Mouse (Mus musculus): Measurements from ENCODE around the gene Igdcc3. TPM values are rescaled to one million over a fixed set of nuclear protein-coding genes. Genes with fewer than 3 reads are reported as not detected.

Igdcc3 gene
- polyA plus RNA-seq, 1 experiment from 2014 or later: 2.0 TPM

DNA sequence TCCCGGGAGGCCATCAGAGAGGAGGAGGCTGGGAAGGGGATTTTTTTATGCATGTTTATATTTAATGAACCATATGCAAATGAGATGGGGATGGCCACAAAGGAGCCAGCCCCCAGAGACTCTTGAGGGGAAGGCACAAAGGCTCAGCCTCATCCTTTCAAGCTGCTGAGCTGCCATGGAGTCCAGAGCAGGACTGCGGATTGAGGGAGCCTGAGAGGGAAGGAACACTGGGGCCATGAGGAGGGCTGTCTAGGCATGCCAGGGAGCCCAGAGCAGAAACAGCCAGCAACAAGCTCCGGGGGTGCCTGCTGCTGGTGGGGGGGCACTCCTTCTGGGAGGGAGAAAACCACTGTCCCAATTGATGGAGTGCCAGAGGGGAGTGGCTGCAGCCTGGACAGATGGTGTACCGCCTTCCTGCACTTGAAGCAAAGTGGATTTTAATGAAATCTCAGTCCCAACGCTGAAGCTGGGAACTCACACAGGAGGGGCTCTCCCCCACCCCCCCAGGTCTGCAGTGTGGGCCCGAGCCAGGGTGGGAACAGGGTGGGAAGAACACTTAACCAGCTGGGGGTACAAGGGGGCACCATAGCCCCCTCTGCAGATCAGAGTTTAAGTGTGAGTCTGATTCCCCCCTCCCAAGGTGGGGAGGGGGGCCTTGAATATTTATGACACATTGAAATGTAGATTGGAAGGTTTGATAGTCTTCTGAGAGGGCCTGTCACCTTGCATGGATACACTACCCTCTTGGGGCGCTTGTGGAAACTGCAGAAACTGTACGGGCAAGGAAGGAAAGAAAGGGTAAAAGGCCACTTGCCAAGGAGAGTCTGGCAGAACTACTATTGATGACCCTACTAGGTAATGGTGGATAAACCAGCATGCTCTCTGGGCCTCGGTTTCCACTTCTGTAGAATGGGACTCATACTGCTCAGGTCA lies 35.2 kb downstream of the Igdcc3 start:
- 37% methylated on average over 9 of the region's 9 CpGs for WGBS
- peaks cover 43% of the 10 kb centered on the region for H3K4me1 ChIP-seq (ENCODE audit: control insufficient read depth, insufficient read depth, low read length)
- ATAC-seq (ENCODE audit: insufficient number of reproducible peaks, insufficient read depth, low FRiP score, low read depth): no peak
- H3K9me3 ChIP-seq (ENCODE audit: control insufficient read depth, low read depth, low read length): no peaks in the 10 kb centered on the region
- no peak overlapping the region for H3K9ac ChIP-seq (replicated peaks; ENCODE audit: low read depth, low read length)
- no peak overlapping the region for H3K27ac ChIP-seq (ENCODE audit: low read length)
- H3K27me3 ChIP-seq (ENCODE audit: control insufficient read depth, insufficient read depth, low read length): no peaks in the 10 kb centered on the region
- no peak overlapping the region for H3K4me2 ChIP-seq (replicated peaks; ENCODE audit: low read depth, low read length)
- no peak overlapping the region for H3K4me3 ChIP-seq (ENCODE audit: low read depth, low read length)
- no peaks in the 10 kb centered on the region for H3K36me3 ChIP-seq (ENCODE audit: control insufficient read depth, insufficient read depth, low read length)

DNA sequence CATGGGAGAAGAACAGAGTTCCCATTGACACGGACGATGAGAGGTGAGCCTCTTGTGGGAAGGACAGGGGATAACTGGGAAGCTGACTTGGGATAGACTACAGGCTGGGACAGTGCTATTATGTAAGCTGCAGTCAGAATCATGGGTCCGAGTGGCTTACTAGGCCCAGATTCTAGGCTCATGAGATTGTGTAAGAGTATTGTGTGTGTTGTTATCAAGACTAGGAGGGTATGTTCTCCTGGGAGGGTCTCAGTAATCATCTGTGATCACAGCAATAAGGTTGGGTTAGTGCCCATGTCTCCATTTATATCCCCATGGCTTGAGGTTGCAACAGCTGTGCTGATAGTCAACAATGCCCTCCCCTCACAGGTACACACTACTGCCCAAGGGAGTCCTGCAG lies 36.5 kb downstream of the Igdcc3 start:
- Histone ChIP-seq H3K9me3 (ENCODE audit: control insufficient read depth, low read depth, low read length) (no peaks in the 10 kb centered on the region), H3K4me2 (replicated peaks; ENCODE audit: low read depth, low read length) (no peak overlapping the region), H3K9ac (replicated peaks; ENCODE audit: low read depth, low read length) (no peak overlapping the region), H3K4me3 (ENCODE audit: low read depth, low read length) (no peak overlapping the region), H3K4me1 (ENCODE audit: control insufficient read depth, insufficient read depth, low read length) (peaks cover 43% of the 10 kb centered on the region), H3K27ac (ENCODE audit: low read length) (no peak overlapping the region), H3K27me3 (ENCODE audit: control insufficient read depth, insufficient read depth, low read length) (no peaks in the 10 kb centered on the region), H3K36me3 (ENCODE audit: control insufficient read depth, insufficient read depth, low read length) (no peaks in the 10 kb centered on the region)
- ATAC-seq (ENCODE audit: insufficient number of reproducible peaks, insufficient read depth, low FRiP score, low read depth): no peak
- WGBS: 77% methylated on average over 3 of the region's 3 CpGs

DNA sequence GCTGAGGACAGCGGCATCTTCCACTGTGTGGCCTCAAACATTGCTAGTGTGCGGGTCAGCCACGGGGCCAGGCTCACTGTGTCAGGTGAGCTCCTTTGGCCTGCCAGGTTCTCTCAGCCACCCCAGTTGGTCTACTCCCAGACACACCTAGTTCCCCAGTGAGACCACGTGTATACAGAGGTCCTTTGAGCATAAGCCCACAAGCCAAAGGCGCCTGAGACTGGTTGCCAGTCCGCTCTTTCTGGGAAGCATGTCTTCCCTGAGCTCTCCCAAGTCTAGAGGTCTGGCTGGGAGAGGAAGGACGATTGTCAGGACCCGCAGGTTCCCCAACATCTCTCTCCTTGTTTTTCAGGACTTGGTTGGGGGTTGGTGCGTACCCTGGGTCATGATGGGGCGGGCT lies 36.9 kb downstream of the Igdcc3 start:
- no peaks in the 10 kb centered on the region for H3K27me3 ChIP-seq (ENCODE audit: control insufficient read depth, insufficient read depth, low read length)
- H3K4me2 ChIP-seq (replicated peaks; ENCODE audit: low read depth, low read length): no peak overlapping the region
- peaks cover 43% of the 10 kb centered on the region for H3K4me1 ChIP-seq (ENCODE audit: control insufficient read depth, insufficient read depth, low read length)
- no peak overlapping the region for H3K4me3 ChIP-seq (ENCODE audit: low read depth, low read length)
- no peaks in the 10 kb centered on the region for H3K36me3 ChIP-seq (ENCODE audit: control insufficient read depth, insufficient read depth, low read length)
- no peak overlapping the region for H3K9ac ChIP-seq (replicated peaks; ENCODE audit: low read depth, low read length)
- no peak overlapping the region; the same call in 1 of the 2 replicates for H3K27ac ChIP-seq (ENCODE audit: low read length)
- no peaks in the 10 kb centered on the region for H3K9me3 ChIP-seq (ENCODE audit: control insufficient read depth, low read depth, low read length)
- no peak for ATAC-seq (ENCODE audit: insufficient number of reproducible peaks, insufficient read depth, low FRiP score, low read depth)
- WGBS: 63% methylated on average over 10 of the region's 10 CpGs

DNA sequence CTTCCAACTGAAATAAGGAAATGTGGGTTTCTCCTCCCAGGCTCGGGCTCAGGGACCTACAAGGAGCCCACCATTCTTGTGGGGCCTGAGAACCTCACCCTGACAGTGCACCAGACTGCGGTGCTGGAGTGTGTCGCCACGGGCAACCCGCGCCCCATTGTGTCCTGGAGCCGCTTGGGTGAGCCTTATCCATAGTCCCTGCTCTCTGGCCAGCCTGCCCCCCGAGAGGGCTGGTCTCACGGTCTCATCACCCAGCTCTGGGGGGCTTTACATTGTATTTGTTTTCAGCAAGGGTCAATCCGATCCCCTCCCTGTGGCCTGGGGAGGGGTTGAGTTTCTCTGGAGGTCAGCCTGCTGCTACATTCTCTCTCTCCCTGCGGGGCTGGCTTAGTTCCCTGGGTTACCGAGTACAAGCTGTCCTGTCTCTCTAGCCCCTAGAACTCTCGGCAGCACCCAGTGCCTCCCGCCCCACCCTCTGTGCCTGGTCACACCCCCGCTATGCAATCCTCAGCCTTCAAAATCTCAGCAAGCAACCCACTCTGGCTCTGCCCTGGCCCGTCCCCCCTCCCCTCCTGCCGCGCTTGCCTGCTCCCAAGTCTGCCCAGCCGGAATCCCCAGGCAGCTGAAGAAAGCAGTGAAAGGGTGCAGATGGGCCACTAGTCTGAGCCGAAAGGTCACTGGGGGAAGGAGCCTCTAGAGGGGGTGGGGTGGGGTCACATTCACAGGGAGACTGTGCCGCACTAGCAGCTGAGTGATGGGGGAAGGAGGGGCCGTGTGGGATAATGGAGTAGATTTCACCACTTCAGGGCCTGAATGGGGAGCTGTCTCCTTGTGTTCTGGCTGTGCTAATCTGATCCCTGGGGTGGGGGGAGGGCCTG lies 37.6 kb downstream of the Igdcc3 start:
- Histone ChIP-seq H3K9ac (replicated peaks; ENCODE audit: low read depth, low read length) (no peak overlapping the region), H3K4me2 (replicated peaks; ENCODE audit: low read depth, low read length) (no peak overlapping the region; the same call in 1 of the 2 replicates), H3K4me3 (ENCODE audit: low read depth, low read length) (no peak overlapping the region), H3K36me3 (ENCODE audit: control insufficient read depth, insufficient read depth, low read length) (no peaks in the 10 kb centered on the region), H3K9me3 (ENCODE audit: control insufficient read depth, low read depth, low read length) (no peaks in the 10 kb centered on the region), H3K27me3 (ENCODE audit: control insufficient read depth, insufficient read depth, low read length) (no peaks in the 10 kb centered on the region), H3K4me1 (ENCODE audit: control insufficient read depth, insufficient read depth, low read length) (peaks cover 43% of the 10 kb centered on the region), H3K27ac (ENCODE audit: low read length) (peak overlapping the region; percentile 35; the same call in 1 of the 2 replicates)
- WGBS: 13% methylated on average over 22 of the region's 22 CpGs
- ATAC-seq (ENCODE audit: insufficient number of reproducible peaks, insufficient read depth, low FRiP score, low read depth): peak; percentile 73

DNA sequence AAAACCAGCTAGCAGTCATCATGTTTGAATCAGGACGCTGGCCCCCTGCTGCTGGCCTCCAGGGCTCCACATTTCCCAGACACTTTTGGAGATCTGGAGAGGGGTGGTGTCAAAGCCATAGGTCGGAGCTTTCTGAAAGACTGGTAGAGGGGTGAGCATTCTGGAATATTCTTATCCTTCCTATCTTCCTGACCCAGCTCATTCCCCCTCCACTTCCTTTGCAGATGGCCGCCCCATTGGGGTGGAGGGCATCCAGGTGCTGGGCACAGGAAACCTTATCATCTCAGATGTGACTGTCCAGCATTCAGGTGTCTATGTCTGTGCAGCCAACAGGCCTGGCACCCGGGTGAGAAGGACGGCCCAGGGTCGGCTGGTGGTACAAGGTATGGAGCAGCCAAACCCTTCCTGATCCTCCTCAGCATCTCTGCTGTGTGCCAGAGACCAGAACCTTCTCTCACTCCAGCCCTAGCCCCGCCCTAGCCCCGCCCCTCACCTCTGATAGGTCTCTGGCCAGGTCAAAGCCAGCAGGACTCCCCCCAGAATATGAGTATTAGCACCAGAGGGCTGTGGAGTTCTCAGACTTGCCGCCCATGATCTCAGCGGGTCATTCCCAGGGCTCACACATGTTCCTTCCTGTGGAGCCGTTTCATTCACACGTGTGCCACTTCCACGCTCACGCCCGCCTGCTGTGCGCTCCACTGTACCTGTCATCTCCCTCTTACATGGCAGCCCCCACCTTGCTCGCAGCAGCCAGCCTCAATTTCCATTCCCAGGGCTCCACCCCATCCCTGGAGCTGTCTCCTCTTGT lies 39.0 kb downstream of the Igdcc3 start:
- Histone ChIP-seq H3K36me3 (ENCODE audit: control insufficient read depth, insufficient read depth, low read length) (no peaks in the 10 kb centered on the region), H3K9ac (replicated peaks; ENCODE audit: low read depth, low read length) (no peak overlapping the region), H3K27ac (ENCODE audit: low read length) (no peak overlapping the region), H3K27me3 (ENCODE audit: control insufficient read depth, insufficient read depth, low read length) (no peaks in the 10 kb centered on the region), H3K4me3 (ENCODE audit: low read depth, low read length) (no peak overlapping the region), H3K4me2 (replicated peaks; ENCODE audit: low read depth, low read length) (0 out of 2 replicates have a peak overlapping the region, but pooled peaks have one; percentile 5), H3K4me1 (ENCODE audit: control insufficient read depth, insufficient read depth, low read length) (peaks cover 43% of the 10 kb centered on the region), H3K9me3 (ENCODE audit: control insufficient read depth, low read depth, low read length) (no peaks in the 10 kb centered on the region)
- 33% methylated on average over 17 of the region's 17 CpGs for WGBS
- ATAC-seq (ENCODE audit: insufficient number of reproducible peaks, insufficient read depth, low FRiP score, low read depth): no peak

DNA sequence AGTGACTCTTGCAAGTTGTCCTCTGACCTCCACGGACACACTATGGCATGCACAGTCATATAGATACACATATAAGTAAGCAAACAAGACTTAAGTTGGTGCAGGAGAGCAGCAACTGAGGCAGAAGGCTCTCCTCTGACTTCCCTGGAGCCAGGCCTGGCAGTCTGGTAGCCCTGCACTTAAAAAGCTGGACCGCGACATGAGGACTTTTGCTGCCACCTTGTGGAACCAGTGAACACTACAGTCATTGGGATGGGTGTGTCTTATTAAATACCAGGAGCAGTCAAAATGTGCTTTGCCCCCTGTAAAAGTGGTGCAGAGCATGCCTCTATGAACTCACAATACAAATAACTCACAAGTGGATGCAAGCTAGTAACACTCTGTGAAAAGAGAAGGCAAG lies 47.6 kb downstream of the Igdcc3 start:
- no peak overlapping the region for H3K4me2 ChIP-seq (replicated peaks; ENCODE audit: low read depth, low read length)
- no peak overlapping the region for H3K4me3 ChIP-seq (ENCODE audit: low read depth, low read length)
- WGBS: 8% methylated on average over 3 of the region's 3 CpGs
- H3K36me3 ChIP-seq (ENCODE audit: control insufficient read depth, insufficient read depth, low read length): no peaks in the 10 kb centered on the region
- peaks cover 12% of the 10 kb centered on the region for H3K4me1 ChIP-seq (ENCODE audit: control insufficient read depth, insufficient read depth, low read length)
- no peak overlapping the region for H3K9ac ChIP-seq (replicated peaks; ENCODE audit: low read depth, low read length)
- H3K27me3 ChIP-seq (ENCODE audit: control insufficient read depth, insufficient read depth, low read length): no peaks in the 10 kb centered on the region
- H3K9me3 ChIP-seq (ENCODE audit: control insufficient read depth, low read depth, low read length): no peaks in the 10 kb centered on the region
- ATAC-seq (ENCODE audit: insufficient number of reproducible peaks, insufficient read depth, low FRiP score, low read depth): peak; percentile 34; the same call in 1 of the 2 replicates
- H3K27ac ChIP-seq (ENCODE audit: low read length): no peak overlapping the region

DNA sequence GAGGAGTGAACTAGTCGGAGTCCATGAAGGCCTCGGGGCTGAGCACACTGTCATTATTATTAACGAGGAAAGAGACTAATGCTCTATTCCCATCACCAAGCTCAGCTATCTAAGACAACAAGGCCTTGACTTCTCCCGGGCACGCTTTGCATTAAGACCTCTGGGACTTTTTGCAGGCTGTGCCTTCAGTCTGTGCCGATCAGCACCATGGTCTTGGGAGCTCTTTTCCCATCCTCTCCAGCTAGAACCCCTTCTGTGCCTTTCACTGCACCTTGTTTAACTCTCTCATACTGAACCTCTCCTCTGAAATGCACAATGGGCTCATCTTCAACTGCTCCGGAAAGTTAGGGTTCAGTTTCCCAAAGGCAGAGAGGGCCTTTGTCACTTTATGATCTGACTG lies 49.3 kb downstream of the Igdcc3 start:
- Histone ChIP-seq H3K27me3 (ENCODE audit: control insufficient read depth, insufficient read depth, low read length) (no peaks in the 10 kb centered on the region), H3K4me3 (ENCODE audit: low read depth, low read length) (no peak overlapping the region), H3K4me2 (replicated peaks; ENCODE audit: low read depth, low read length) (no peak overlapping the region), H3K36me3 (ENCODE audit: control insufficient read depth, insufficient read depth, low read length) (no peaks in the 10 kb centered on the region), H3K9ac (replicated peaks; ENCODE audit: low read depth, low read length) (no peak overlapping the region), H3K27ac (ENCODE audit: low read length) (no peak overlapping the region), H3K4me1 (ENCODE audit: control insufficient read depth, insufficient read depth, low read length) (peaks cover 17% of the 10 kb centered on the region), H3K9me3 (ENCODE audit: control insufficient read depth, low read depth, low read length) (no peaks in the 10 kb centered on the region)
- no peak for ATAC-seq (ENCODE audit: insufficient number of reproducible peaks, insufficient read depth, low FRiP score, low read depth)
- 65% methylated on average over 7 of the region's 7 CpGs for WGBS

DNA sequence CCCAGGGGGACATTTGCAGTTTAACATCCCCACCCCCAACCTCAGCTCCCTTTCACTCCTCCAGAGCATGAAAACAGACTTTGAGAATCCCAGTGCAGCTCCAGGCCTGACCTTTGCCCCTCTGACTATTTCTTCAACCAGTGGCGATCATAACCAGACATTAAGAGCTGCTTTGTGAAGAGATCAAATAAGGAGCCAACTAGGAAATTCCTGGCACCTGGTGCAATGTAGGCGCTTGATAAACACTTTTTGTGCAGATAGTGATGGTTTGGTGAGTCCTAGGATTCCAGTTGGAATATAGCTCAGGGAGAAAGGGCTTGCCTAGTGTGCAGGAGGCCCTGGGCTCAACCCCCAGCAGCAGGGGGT lies 50.4 kb downstream of the Igdcc3 start:
- no peaks in the 10 kb centered on the region for H3K27me3 ChIP-seq (ENCODE audit: control insufficient read depth, insufficient read depth, low read length)
- no peak for ATAC-seq (ENCODE audit: insufficient number of reproducible peaks, insufficient read depth, low FRiP score, low read depth)
- 0 out of 2 replicates have a peak overlapping the region, but pooled peaks have one; percentile 3 for H3K9ac ChIP-seq (replicated peaks; ENCODE audit: low read depth, low read length)
- peak overlapping the region; percentile 44; the same call in 1 of the 2 replicates for H3K27ac ChIP-seq (ENCODE audit: low read length)
- no peak overlapping the region for H3K4me2 ChIP-seq (replicated peaks; ENCODE audit: low read depth, low read length)
- WGBS: 26% methylated on average over 2 of the region's 2 CpGs
- H3K4me1 ChIP-seq (ENCODE audit: control insufficient read depth, insufficient read depth, low read length): peaks cover 22% of the 10 kb centered on the region
- no peaks in the 10 kb centered on the region for H3K36me3 ChIP-seq (ENCODE audit: control insufficient read depth, insufficient read depth, low read length)
- H3K9me3 ChIP-seq (ENCODE audit: control insufficient read depth, low read depth, low read length): no peaks in the 10 kb centered on the region
- H3K4me3 ChIP-seq (ENCODE audit: low read depth, low read length): no peak overlapping the region
